Mouse (Mus musculus) liver, embryonic 14.5 days (tissue): Measurements from ENCODE around the gene A730061H03Rik.

Source experiments
- CTCF ChIP-seq: IDR thresholded peaks from 2 replicates; pipeline ENCODE4 v1.5.1; 2016; ENCODE audit warnings: antibody characterized with exemption, low read depth, control low read depth
- EP300 ChIP-seq: IDR thresholded peaks from 2 replicates; pipeline ENCODE4 v1.6.1; 2016; ENCODE audit warnings: antibody characterized with exemption, low read depth

GRCm38 (mm10) chr14:55524785-55525184, 35.4 kb downstream of the A730061H03Rik start, which contains the start of gene Nrl:
- TF ChIP-seq EP300 (no peak), CTCF (no peak)
